Mouse (Mus musculus) left cerebral cortex, postnatal 36 days (tissue): ENCODE measurements at regions not wholly inside any gene's neighbourhood (a gene's known extent, or its start where the extent isn't known, plus 50 kb on each side); places are given as distances from the start of the nearest gene placed in this dataset.

Experiments
- DNase-seq, 2 experiments: peaks; one replicate each; pipeline ENCODE4 v3.0.0; 2021 to 2022; ENCODE audit warnings: low spot score in 2 of 2, mixed read lengths in 1 of 2
- intact Hi-C: fragments of 180-260 bp; cut with DNase I; formaldehyde crosslinking; loops from one replicate; pipeline ENCODE4 v1.15.1; 2025

DNA sequence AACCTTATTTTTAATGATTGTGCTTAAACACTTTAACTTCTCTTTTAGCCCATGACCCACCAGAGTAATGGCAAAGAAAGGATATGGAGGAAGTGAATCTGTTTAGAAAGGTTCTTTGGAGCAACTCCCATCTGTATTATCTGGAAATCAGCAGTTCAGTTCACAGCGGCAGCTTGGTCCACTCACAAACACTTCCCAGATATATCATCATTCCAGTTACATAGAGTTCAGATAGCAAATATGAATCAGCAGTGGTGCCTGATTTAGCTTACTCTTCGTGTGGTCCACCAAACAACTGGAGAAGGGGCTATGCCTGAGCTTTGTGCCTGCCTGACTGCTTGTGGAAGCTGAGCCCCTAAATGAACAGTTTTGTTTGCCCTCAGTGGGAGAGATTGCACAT lies 1385.9 kb upstream of the Zeb2 start:
- intact Hi-C loops, result no loop called here
- DNase-seq, result no peak

DNA sequence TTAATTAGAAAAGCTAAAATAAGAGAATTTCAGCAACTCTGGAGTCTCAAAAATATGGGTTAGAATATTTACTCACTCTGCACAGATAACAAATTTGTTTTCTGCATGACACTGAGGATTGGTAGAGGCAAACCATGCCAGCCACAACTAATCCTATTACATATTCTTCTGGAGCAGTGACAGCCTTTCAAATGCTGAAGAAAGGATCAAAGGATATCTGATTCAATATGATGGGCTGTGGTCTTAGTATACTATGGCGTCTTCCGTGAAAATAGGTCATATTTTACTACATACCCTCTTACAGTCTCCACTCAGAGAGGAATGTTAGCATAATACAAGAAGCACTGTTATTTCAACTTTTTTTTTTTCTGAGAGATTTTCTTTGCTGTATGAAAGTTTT lies 1375.1 kb upstream of the Zeb2 start:
- intact Hi-C loops, result no loop called here

DNA sequence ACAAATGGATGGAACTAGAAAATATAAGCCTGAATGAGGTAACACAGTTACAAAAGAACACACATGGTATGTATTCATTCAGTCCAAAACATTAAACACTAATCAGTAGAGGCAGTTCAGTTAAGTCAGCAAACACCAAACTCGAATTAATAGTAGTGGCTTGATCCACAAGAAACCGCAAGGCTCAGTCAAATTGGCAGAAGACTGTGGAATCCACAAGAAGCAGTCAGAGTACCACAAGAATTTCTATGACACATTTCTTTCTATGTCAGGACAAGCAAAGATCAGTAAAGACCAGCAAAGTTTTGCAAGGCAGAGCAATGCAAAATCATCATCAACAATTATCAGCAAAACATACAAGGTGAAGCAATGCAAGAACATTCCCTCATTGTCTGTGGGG lies 1373.9 kb upstream of the Zeb2 start:
- no peak for DNase-seq
- intact Hi-C loops, result no loop called here

More for the DNA sequence above, 1375.1 kb upstream of the Zeb2 start:
- no peak for DNase-seq

DNA sequence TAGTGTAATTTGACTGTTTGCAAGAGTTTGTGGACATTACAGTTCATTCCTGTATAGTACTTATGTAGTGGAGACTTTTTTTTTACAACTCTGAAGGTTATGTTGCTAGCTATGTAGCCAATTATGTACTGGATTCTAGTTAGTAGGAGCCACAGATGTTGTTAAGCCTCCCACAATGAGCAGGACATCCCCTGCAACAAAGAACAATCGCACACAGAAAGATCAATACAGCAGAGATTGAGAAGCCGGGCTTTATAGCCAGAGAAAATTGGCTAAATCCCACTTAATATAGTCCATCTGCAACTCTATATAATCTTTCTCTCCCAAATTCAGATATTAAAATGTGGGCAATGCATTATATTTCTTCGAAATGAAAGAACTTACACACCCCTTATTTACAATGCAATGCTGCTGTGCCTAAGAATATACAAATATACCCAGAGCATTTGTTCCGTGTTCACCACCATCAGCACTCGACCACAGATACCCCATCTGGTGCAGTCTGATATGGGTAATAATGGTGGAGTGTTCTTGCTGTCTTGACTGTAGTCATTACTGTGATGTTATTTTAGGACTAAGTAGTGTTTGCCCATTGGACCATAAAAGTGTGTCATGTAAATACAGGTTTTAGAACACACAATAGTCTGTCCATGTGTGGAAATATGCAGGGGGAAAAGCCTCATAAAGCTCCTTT lies 1351.9 kb upstream of the Zeb2 start:
- no peak for DNase-seq
- intact Hi-C loops, result no loop called here

GRCm38 (mm10) chr2:46465389-46465788 lies 1348.2 kb upstream of the Zeb2 start:
- DNase-seq, result no peak
- intact Hi-C loops, result no loop called here

GRCm38 (mm10) chr2:46464913-46465312 lies 1347.7 kb upstream of the Zeb2 start:
- no peak for DNase-seq
- intact Hi-C loops, result no loop called here

GRCm38 (mm10) chr2:46462670-46463069 lies 1345.5 kb upstream of the Zeb2 start:
- intact Hi-C loops, result no loop called here
- no peak for DNase-seq

- no peak for DNase-seq
- intact Hi-C loops, result no loop called here
These were observed 1333.5 kb upstream of the Zeb2 start for GRCm38 (mm10) chr2:46450698-46451097.

DNA sequence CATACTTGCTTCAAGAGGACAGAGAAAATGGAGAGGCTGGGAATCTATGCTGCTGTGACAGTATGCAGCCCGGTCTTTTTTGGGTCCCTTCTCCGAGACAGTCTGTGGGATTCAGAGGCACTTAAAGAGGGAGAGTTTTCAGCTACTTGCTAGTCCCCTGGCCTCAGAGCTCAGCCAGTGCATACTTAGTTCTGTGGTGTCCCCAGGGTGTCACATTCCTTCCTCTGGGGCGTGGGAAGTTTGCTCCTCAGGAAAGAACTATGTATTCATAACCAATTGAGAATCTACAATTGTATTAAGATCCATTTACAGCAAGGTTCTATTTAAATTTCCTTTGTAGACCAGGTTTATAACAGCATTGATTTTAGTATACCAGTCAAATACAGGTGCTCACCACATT lies 1328.1 kb upstream of the Zeb2 start:
- intact Hi-C loops, result loop anchor here (10.0 kb wide), 1 partner anchor 1421 kb away; no protein-coding TSS in a partner anchor
- DNase-seq, result no peak

DNA sequence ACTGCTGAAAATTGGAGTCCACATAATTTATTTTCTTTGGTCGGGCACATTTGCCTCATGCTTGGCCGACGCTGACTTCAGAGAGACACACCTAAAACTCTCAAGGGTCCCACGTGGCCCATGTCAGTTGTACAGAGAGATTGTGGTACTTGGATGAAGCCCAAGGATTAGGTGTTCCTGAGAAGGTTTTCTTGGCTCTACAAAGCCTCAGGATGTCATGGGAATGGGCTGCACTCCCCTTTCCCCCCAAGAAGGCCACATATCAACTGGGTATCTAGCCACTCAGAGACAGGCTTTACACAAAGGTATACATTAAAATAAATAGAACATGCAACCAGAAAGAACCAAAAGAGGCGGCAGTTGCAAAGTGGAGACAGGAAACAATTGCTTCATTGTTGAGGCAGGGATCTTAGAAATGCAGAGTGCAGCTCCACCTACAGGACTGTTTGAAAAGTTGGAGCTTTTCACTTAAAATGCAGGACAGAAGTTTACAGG lies 1326.5 kb upstream of the Zeb2 start:
- intact Hi-C loops, result loop anchor here (5.0 to 10.0 kb wide), 2 partner anchors 1326 to 1419 kb away; partner anchors contain the start of gene Zeb2

GRCm38 (mm10) chr2:46443061-46443685 lies 1326.0 kb upstream of the Zeb2 start:
- DNase-seq, result no peak
- intact Hi-C loops, result loop anchor here (5.0 to 10.0 kb wide), 2 partner anchors 1326 to 1418 kb away; partner anchors contain the start of gene Zeb2

More for the DNA sequence above, 1326.5 kb upstream of the Zeb2 start:
- DNase-seq, result peak; percentile 24 to 36

DNA sequence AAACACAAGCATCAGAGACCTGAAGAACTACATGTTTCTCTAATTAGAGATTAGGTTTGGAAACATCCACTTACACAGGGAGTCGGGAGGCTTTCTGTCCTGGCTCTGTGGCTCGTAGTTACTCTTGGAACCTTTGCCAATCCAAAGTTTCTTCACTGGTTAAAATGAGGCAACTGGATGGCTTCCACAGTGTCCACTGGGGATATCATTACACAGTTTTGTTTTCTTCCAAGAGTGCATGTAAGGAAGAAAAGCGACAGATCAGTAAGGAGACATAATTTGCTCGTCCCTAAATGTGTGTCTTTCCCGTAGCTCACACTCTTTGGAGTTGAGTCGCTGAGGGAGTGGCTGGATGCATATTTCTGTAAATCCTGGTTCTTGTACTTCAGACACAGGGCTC lies 1325.4 kb upstream of the Zeb2 start:
- intact Hi-C loops, result loop anchor here (5.0 to 10.0 kb wide), 2 partner anchors 1325 to 1418 kb away; partner anchors contain the start of gene Zeb2
- DNase-seq, result no peak

DNA sequence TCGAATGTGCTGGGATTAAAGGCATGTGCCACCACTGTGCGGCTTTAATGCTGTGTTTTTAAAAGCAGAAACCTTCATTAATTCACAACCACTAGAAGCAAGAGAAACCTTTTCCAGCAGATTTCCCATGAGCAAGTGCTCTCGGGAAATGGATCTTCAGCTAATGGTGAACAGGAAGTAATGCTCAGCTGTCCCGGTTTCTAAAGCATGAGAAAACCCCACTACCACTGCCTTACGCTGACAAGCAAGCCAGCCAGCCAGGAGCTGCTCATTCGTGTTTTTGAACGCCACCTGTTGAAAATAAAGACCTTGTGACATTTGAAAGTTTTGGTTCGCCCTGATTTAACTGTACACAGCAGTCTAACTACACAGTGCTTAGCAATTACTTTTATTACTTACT lies 1324.7 kb upstream of the Zeb2 start:
- intact Hi-C loops, result loop anchor here (5.0 to 10.0 kb wide), 2 partner anchors 1325 to 1417 kb away; partner anchors contain the start of gene Zeb2

DNA sequence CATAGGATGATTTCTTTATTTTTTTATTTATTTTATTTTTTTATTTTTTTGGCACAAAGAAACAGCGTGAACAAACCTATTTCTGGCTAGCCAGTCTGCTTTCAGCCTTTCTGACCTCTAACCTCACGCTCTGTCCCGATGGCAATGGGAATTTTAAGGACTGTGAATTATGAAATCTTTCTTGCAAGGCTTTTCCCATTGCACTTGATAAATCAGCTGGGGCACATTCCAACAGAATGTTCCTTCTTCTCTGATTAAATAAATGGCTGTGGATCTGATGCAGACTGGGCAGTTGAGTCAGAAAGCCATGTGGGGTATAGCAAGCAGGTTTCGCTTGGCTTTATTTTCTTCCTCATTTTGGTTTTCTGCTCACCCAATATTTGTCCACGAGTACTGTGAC lies 1324.2 kb upstream of the Zeb2 start:
- intact Hi-C loops, result loop anchor here (5.0 to 10.0 kb wide), 2 partner anchors 1324 to 1417 kb away; partner anchors contain the start of gene Zeb2

More for the DNA sequence above, 1324.7 kb upstream of the Zeb2 start:
- DNase-seq, result no peak

GRCm38 (mm10) chr2:46440038-46440437 lies 1322.8 kb upstream of the Zeb2 start:
- intact Hi-C loops, result loop anchor here (5.0 to 10.0 kb wide), 2 partner anchors 1323 to 1415 kb away; partner anchors contain the start of gene Zeb2
- no peak for DNase-seq

More for the DNA sequence above, 1324.2 kb upstream of the Zeb2 start:
- no peak for DNase-seq

GRCm38 (mm10) chr2:46418281-46418680 lies 1301.1 kb upstream of the Zeb2 start:
- intact Hi-C loops, result no loop called here
- DNase-seq, result no peak

DNA sequence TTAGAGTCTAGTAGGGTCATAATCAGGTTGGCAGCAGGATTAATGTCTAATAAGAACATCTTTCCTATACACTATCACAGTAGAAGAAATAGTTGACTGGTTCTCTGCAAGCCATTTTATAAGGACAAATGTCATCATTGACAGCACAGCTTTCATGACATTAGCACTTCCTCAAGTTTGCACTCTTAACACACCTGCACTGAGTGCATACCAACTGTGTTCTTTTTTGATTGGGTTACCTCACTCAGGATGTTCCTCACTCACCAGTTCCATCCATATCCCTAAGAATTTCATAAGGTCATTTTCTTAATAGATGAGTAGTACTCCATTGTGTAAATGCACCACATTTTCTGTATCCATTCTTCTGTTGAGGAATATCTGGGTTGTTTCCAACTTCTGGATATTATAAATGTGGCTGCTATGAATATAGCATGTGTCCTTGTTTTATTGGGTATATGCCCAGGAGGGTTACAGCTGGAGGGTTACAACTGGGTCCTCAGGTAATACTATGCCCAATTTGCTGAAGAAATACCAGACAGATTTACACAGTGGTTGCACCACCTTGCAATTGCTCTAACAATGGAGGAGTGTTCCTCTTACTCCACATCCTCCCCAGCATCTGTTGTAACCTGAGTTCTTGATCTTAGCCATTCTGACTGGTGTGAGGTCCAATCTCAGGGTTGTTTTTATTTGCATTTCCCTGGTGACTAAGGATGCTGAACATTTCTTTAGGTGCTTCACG lies 1285.3 kb upstream of the Zeb2 start:
- DNase-seq, result no peak
- intact Hi-C loops, result no loop called here

- DNase-seq, result no peak
These were observed 1277.0 kb upstream of the Zeb2 start for GRCm38 (mm10) chr2:46394161-46394560.

DNA sequence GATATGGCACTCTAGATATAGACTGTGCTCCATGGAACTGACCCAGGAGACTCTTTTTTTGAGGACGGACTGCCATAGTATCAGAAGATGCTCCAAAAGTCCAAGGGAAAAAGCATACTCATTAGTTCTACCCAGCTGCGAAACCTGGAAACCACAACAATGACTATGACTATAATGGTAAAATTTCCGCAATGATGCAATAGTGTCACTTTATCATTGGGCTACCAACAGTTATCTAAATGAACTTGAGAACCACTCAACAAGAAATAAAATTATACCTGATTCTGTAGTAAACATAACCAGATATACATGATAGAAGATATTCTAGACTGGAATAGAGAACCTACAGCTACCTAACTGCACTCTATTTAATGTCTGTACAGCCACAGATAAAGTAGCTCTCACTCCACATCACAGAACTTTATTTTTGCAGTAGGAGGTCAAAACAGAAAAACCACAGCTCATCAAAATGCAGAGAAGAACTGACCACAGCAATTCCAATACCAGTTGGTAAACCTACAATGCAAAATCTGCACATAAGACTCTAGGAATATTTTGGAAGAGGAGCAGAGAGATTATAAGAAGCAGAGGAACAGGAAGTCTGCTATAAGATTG lies 1255.8 kb upstream of the Zeb2 start:
- DNase-seq, result no peak
- intact Hi-C loops, result no loop called here

More at GRCm38 (mm10) chr2:46394161-46394560, 1277.0 kb upstream of the Zeb2 start:
- intact Hi-C loops, result no loop called here
